Mouse (Mus musculus) large intestine, adult 2 months (tissue): ENCODE data around the gene Chrna10. TPM values are rescaled to one million over a fixed set of nuclear protein-coding genes. Genes with fewer than 3 reads are reported as not detected.

Source experiments
- DNase-seq: peaks from one replicate; pipeline ENCODE4 v3.0.0-alpha.2; 2012; ENCODE audit warnings: low read depth, low spot score
- WGBS: fragments of 180-500 bp; shearing (Covaris S2); methylation state at CpG from one replicate; pipeline ENCODE4 v1.1.7; 2018; 5-methylcytosine and 5-hydroxymethylcytosine counted together
- polyA plus RNA-seq: library from polyadenylated mRNA; depleted of rRNA; stranded (reverse); fragments of >200 nt; gene quantifications from 2 replicates; pipeline ENCODE4 v1.2.3, GENCODE M21; 2012; rRNA removed

The Chrna10 gene
- polyA plus RNA-seq, 1 experiment = 0.26 TPM

- 87% methylated on average over 26 of the region's 26 CpGs for WGBS
- no peak for DNase-seq
These were observed 32.5 kb downstream of the Chrna10 start for GRCm38 (mm10) chr7:102084041-102084696.

DNA sequence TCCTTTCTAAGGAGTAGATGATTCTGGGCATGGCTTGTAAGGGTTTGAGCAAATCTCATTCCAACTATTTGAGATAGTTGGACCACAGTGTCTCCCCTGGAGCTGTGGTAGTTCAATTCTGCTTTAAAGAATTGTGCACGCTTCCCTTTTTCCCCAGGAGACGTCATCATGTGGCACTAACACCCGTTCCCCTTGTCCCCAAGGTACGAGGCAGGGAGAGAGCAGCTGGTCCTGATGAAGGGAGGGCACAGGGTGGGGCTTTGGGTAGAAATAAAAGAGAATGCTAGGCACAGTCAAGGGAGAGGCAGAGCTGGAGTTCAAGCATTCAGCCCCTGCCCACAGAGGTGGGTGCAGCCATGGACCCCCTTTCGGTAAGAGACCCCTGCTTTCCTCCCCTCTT is 33.8 kb downstream of the Chrna10 start, which contains the start of gene Trpc2:
TSS of gene Trpc2 (plus strand) at position 301 of the 400 bp plus-strand sequence.
- no peak for DNase-seq
- 71% methylated on average over 5 of the region's 5 CpGs for WGBS

DNA sequence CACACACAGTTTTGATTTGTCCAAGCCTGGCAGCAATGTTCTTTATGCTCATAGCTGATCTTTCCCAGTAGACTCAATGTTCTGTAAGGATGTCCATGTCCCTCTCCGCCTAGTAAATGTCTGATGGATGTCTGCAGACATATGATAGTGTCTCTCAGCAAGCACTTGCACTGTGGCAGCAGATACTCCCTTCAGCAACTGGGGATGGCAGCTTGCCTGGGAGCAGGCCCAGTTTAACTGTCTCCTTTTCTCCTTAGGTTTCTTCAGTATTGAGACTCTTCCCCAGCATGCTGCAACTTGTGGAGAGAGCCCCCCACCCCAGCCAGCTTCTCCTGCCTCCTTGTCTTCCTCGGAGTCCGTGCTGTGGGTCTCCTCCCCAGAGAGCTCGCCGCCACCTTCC is 34.8 kb downstream of the Chrna10 start:
- no peak for DNase-seq
- WGBS = over 99% methylated on average over 5 of the region's 5 CpGs

DNA sequence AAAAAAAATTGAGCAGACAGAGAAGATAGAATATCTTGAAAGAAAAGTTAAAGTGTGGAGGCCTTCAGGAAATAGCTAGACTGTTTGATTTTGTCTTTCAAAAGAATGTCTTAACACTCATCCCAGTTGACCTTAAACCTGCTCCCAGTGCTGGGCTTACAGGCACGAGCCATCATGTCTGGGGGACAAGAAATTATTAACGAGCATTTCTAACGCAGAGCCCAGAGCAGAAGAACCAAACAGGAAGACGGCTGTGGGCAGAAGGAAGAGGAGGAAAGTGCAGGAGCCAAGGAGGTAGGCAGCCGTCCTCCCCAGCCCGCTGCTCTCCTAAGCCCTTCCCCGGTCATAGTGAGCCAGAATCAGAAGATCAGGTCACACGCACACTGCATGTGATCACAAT is 36.3 kb downstream of the Chrna10 start:
- no peak for DNase-seq
- WGBS = 85% methylated on average over 8 of the region's 8 CpGs

DNA sequence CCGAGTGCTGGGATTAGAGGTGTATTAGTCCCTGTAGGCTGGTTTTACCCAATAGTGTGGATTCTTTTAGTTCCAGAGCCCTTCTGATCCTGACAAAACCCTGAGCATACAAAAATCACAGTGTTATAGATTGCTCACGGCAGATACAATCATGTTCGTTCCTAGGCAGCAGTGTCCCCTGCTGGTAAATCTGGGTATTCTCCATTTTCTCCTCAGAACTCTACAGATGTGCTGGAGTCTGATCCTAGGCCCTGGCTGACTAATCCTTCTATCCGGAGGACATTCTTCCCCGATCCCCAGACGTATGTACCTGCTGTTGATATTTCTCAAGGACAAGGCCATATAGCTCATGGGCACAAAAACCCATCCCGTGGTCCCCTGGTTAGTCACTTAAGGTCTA is 38.1 kb downstream of the Chrna10 start:
- no peak for DNase-seq
- 69% methylated on average over 7 of the region's 7 CpGs for WGBS

DNA sequence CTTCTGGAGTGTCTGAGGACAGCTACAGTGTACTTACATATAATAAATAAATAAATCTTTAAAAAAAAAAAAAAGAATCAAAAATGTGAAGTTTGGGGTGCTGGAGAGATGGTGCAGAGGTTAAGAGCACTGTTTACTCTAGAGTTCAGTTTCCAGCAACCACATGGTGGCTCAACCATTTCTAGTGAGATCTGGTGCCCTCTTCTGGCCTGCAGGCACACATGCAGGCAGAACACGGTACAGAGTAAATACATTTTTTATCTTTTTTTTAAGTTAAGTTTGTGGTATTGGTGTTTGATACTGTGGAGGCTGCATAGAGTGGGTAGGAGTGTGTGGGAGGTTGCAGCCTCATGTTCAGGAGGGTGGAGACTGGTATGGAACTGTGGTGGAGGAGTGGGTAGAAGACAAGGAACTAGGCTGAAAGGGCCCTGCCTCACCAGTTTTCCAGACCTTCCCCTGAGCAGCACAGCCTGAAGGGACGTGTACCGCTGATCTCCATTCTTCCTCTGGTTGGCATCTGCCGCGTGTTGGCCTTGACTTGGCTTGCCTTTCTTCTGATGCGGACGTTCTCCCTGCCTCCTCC is 39.8 kb downstream of the Chrna10 start:
- no peak for DNase-seq
- WGBS = 82% methylated on average over 7 of the region's 7 CpGs

- no peak for DNase-seq
- 53% methylated on average over 6 of the region's 6 CpGs for WGBS
These were observed 50.3 kb downstream of the Chrna10 start for GRCm38 (mm10) chr7:102066363-102066762.

GRCm38 (mm10) chr7:102065046-102065891 is 51.4 kb downstream of the Chrna10 start, which contains the start of the genes Rnf121, Xndc1 and Xntrpc:
TSS of gene Rnf121 (minus strand) at chr7:102065469.
TSS of gene Xndc1 (plus strand) at chr7:102065511.
TSS of gene Xntrpc (plus strand) at chr7:102065713.
- DNase-seq = peak; percentile 87
- WGBS = under 1% methylated on average over 56 of the region's 56 CpGs

- no peak for DNase-seq
- 1% methylated on average over 9 of the region's 9 CpGs for WGBS
These were observed 52.0 kb downstream of the Chrna10 start for GRCm38 (mm10) chr7:102064655-102065045.

GRCm38 (mm10) chr7:102063891-102064290 is 52.7 kb downstream of the Chrna10 start:
- WGBS = 57% methylated on average over 9 of the region's 9 CpGs
- DNase-seq = no peak

GRCm38 (mm10) chr7:102062203-102062602 is 54.4 kb downstream of the Chrna10 start:
- peak; percentile 70 for DNase-seq
- WGBS = 42% methylated on average over 1 of the region's 1 CpGs

- WGBS = 65% methylated on average over 3 of the region's 3 CpGs
- DNase-seq = no peak
These were observed 55.3 kb downstream of the Chrna10 start for GRCm38 (mm10) chr7:102061353-102061752.

Other genes with a start within 250 kb of the Chrna10 start
- gene Folr1, start 246.0 kb downstream of the Chrna10 start, polyA plus RNA-seq = 1.3 and 2.8 TPM in 2 replicates
- 185 and 198 TPM in 2 replicates for gene Lamtor1, start 210.9 kb downstream of the Chrna10 start, polyA plus RNA-seq
- gene Tomt, start 210.5 kb downstream of the Chrna10 start, polyA plus RNA-seq = 0.11 and 0.14 TPM in 2 replicates
- gene Lrrc51, start 182.9 kb downstream of the Chrna10 start, polyA plus RNA-seq = 6.3 and 6.8 TPM in 2 replicates
- gene Numa1, start 182.7 kb downstream of the Chrna10 start, polyA plus RNA-seq = 44.7 and 56.1 TPM in 2 replicates
- 25.7 and 49.6 TPM in 2 replicates for gene Il18bp, start 98.1 kb downstream of the Chrna10 start, polyA plus RNA-seq
- gene Rnf121, start 51.4 kb downstream of the Chrna10 start, polyA plus RNA-seq = 39.9 and 70.6 TPM in 2 replicates
- 14.3 and 14.4 TPM in 2 replicates for gene Xndc1, start 51.3 kb downstream of the Chrna10 start, polyA plus RNA-seq
- gene Xntrpc, start 51.1 kb downstream of the Chrna10 start, polyA plus RNA-seq = 1.5 and 2.2 TPM in 2 replicates
- gene Trpc2, start 33.7 kb downstream of the Chrna10 start, polyA plus RNA-seq = not detected in 2 replicates
- gene Art1, start 15.1 kb downstream of the Chrna10 start, polyA plus RNA-seq = 0.09 TPM in 1 of 2 replicates, not detected in the other
- gene Art5, start 7.3 kb downstream of the Chrna10 start, polyA plus RNA-seq = 0.24 and 0.29 TPM in 2 replicates
- gene Nup98, start 93.3 kb upstream of the Chrna10 start, polyA plus RNA-seq = 11.7 and 15.5 TPM in 2 replicates
- 48.3 and 64.8 TPM in 2 replicates for gene Pgap2, start 93.4 kb upstream of the Chrna10 start, polyA plus RNA-seq
- 104 and 114 TPM in 2 replicates for gene Rhog, start 139.2 kb upstream of the Chrna10 start, polyA plus RNA-seq
- 21.6 and 25.3 TPM in 2 replicates for gene Stim1, start 151.0 kb upstream of the Chrna10 start, polyA plus RNA-seq